Mouse (Mus musculus): ENCODE results near the gene Myrip. TPM values are rescaled to one million over a fixed set of nuclear protein-coding genes. Genes with fewer than 3 reads are reported as not detected.

Myrip gene
- polyA plus RNA-seq, 1 experiment from 2014 or later = 0.27 TPM

DNA sequence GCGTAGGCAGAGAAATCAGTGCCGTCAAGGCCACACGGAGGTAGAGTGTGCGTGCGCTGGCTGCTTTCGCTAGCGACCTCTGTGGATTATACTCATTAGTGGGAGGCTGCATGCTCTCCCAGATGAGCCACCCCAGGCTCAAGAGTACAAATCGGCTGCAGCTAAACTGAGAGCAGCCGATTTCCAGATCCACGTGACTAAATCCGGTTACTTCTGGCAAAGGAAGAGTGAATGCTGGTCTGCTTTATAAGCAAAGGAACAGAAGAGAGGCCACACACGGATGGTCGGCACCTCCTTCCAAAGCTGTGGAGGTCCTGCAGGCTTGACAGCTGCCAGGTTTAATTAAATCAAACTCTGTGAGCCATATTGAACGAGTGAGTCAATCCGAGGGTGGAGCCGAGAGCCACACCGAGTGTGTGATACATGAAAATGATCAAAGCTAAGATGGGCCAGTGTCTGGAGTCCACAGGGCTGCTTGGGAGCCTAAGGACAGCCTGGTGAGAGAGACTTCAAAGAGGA is 108.4 kb downstream of the Myrip start:
- Histone ChIP-seq H3K9me3 (no peaks in the 10 kb centered on the region), H3K36me3 (replicated peaks) (no peaks in the 10 kb centered on the region), H3K27ac (replicated peaks) (no peak overlapping the region), H3K4me3 (no peak overlapping the region), H3K27me3 (replicated peaks; ENCODE audit: low read depth, poor library complexity, severe bottlenecking) (no peaks in the 10 kb centered on the region), H3K4me1 (no peaks in the 10 kb centered on the region)
- DNase-seq (ENCODE audit: low spot score) = no peak
- 83% methylated on average over 17 of the region's 17 CpGs for whole genome bisulfite sequencing

DNA sequence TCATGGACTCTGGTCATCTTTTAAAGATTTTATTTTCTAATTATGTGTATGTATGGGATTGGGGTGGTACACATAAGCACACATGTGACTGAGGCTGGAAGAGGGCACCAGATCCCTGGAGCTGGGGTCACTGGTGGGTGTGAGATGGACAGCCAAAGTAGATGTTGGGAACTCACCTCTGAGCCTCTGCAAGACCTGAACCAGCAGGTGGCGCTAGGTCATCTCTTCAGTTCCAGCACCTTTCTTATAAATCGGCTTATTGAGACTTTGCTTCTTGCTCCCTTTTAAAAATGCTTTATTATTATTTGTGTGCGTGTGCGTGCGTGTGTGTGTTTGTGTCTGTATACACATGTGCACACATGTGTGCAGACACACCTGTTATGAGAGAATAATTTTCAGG is 109.1 kb downstream of the Myrip start:
- H3K36me3 ChIP-seq (replicated peaks) = no peaks in the 10 kb centered on the region
- peak; percentile 58 for DNase-seq (ENCODE audit: low spot score)
- 26% methylated on average over 5 of the region's 5 CpGs for WGBS
- H3K27me3 ChIP-seq (replicated peaks; ENCODE audit: low read depth, poor library complexity, severe bottlenecking) = no peaks in the 10 kb centered on the region
- H3K4me1 ChIP-seq = no peaks in the 10 kb centered on the region
- H3K4me3 ChIP-seq = no peak overlapping the region
- H3K9me3 ChIP-seq = no peaks in the 10 kb centered on the region
- H3K27ac ChIP-seq (replicated peaks) = no peak overlapping the region

GRCm38 (mm10) chr9:120415504-120415903 is 114.2 kb downstream of the Myrip start:
- Histone ChIP-seq H3K9me3 (no peaks in the 10 kb centered on the region), H3K4me3 (no peak overlapping the region), H3K27me3 (replicated peaks; ENCODE audit: low read depth, poor library complexity, severe bottlenecking) (no peaks in the 10 kb centered on the region), H3K27ac (replicated peaks) (no peak overlapping the region), H3K4me1 (no peaks in the 10 kb centered on the region), H3K36me3 (replicated peaks) (no peaks in the 10 kb centered on the region)
- WGBS = 0% methylated on average over 5 of the region's 7 CpGs
- peak; percentile 80 for DNase-seq (ENCODE audit: low spot score)

DNA sequence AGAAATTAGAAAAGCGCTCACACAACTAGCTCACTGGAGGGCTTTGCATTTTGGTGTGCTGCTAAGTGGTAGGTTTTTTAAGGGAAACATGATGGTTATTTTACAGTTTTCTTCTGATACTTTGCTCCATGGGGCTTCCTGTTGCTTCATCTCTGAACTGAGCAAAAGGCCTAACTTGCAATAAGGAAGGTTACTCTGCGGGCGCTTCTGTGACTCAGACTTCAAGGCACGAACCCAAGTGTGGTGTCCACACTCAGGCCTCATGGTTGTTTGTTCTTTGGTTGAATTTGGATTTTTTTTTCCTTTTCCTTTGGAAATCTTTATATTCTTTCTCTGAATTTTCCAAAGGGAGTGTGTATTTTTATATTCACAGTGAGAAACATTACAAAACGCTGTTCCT is 114.8 kb downstream of the Myrip start:
- Histone ChIP-seq H3K9me3 (no peaks in the 10 kb centered on the region), H3K27ac (replicated peaks) (no peak overlapping the region), H3K4me3 (no peak overlapping the region), H3K36me3 (replicated peaks) (no peaks in the 10 kb centered on the region), H3K27me3 (replicated peaks; ENCODE audit: low read depth, poor library complexity, severe bottlenecking) (no peaks in the 10 kb centered on the region), H3K4me1 (no peaks in the 10 kb centered on the region)
- WGBS = 89% methylated on average over 5 of the region's 5 CpGs
- no peak for DNase-seq (ENCODE audit: low spot score)

DNA sequence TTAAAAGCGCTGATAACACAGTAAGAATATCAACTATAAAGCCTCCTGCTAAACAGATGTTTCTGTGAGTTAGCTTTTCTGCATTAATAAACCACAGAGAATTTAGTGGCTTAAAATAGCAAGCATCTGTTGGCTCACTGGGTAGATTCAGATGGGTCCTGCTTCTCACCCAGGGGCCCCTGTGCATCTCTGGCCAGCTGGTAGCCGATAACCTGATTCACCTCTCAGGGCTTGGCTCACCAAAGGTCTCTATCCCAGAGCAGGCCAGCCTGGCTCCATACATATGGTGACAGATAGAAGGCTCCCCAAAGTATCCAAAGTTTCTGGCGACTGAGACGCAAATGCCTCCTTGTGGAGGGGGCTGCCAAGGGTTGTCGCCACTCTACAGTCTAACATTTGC is 115.4 kb downstream of the Myrip start:
- no peaks in the 10 kb centered on the region for H3K4me1 ChIP-seq
- 83% methylated on average over 5 of the region's 5 CpGs for WGBS
- H3K9me3 ChIP-seq = no peaks in the 10 kb centered on the region
- H3K27me3 ChIP-seq (replicated peaks; ENCODE audit: low read depth, poor library complexity, severe bottlenecking) = no peaks in the 10 kb centered on the region
- H3K27ac ChIP-seq (replicated peaks) = no peak overlapping the region
- H3K36me3 ChIP-seq (replicated peaks) = no peaks in the 10 kb centered on the region
- no peak overlapping the region for H3K4me3 ChIP-seq
- no peak for DNase-seq (ENCODE audit: low spot score)

GRCm38 (mm10) chr9:120418582-120418981 is 117.3 kb downstream of the Myrip start:
- H3K27ac ChIP-seq (replicated peaks) = no peak overlapping the region
- H3K4me3 ChIP-seq = no peak overlapping the region
- no peaks in the 10 kb centered on the region for H3K36me3 ChIP-seq (replicated peaks)
- no peaks in the 10 kb centered on the region for H3K9me3 ChIP-seq
- no peaks in the 10 kb centered on the region for H3K4me1 ChIP-seq
- no peak for DNase-seq (ENCODE audit: low spot score)
- 90% methylated on average over 7 of the region's 7 CpGs for WGBS
- H3K27me3 ChIP-seq (replicated peaks; ENCODE audit: low read depth, poor library complexity, severe bottlenecking) = no peaks in the 10 kb centered on the region

GRCm38 (mm10) chr9:120424567-120424966 is 123.3 kb downstream of the Myrip start:
- H3K4me3 ChIP-seq = no peak overlapping the region
- H3K36me3 ChIP-seq (replicated peaks) = no peaks in the 10 kb centered on the region
- WGBS = 71% methylated on average over 7 of the region's 7 CpGs
- no peaks in the 10 kb centered on the region for H3K27me3 ChIP-seq (replicated peaks; ENCODE audit: low read depth, poor library complexity, severe bottlenecking)
- DNase-seq (ENCODE audit: low spot score) = no peak
- no peaks in the 10 kb centered on the region for H3K9me3 ChIP-seq
- H3K4me1 ChIP-seq = no peaks in the 10 kb centered on the region; the same call in 1 of the 2 replicates
- H3K27ac ChIP-seq (replicated peaks) = no peak overlapping the region

DNA sequence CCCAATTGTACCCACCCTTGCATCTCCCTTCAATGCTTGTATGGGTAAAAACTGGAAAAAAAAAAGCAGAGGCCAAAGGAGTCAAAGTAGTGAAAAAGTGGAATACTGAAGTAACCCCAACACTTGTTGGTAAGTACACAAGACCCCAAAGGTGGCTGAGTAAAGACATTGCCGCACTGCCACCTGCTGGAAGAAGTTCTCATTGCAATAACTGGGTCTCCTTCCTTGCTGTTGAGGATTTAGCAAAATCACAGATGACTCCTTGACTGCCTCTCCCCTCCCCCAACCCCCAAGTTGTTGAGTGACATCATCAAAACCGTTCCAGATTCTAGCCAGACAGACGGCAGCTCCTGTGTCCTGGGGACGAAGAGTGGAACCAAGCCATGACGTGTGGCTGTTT is 124.5 kb downstream of the Myrip start:
- Histone ChIP-seq H3K27me3 (replicated peaks; ENCODE audit: low read depth, poor library complexity, severe bottlenecking) (no peaks in the 10 kb centered on the region), H3K27ac (replicated peaks) (no peak overlapping the region), H3K9me3 (no peaks in the 10 kb centered on the region), H3K36me3 (replicated peaks) (no peaks in the 10 kb centered on the region), H3K4me1 (no peaks in the 10 kb centered on the region; the same call in 1 of the 2 replicates), H3K4me3 (no peak overlapping the region)
- peak; percentile 72 for DNase-seq (ENCODE audit: low spot score)
- WGBS = 44% methylated on average over 5 of the region's 5 CpGs

GRCm38 (mm10) chr9:120428181-120428580 is 126.9 kb downstream of the Myrip start:
- H3K4me3 ChIP-seq = no peak overlapping the region
- no peaks in the 10 kb centered on the region for H3K36me3 ChIP-seq (replicated peaks)
- no peaks in the 10 kb centered on the region for H3K9me3 ChIP-seq
- no peaks in the 10 kb centered on the region for H3K27me3 ChIP-seq (replicated peaks; ENCODE audit: low read depth, poor library complexity, severe bottlenecking)
- H3K27ac ChIP-seq (replicated peaks) = no peak overlapping the region
- 70% methylated on average over 6 of the region's 6 CpGs for WGBS
- no peak for DNase-seq (ENCODE audit: low spot score)
- no peaks in the 10 kb centered on the region; the same call in 1 of the 2 replicates for H3K4me1 ChIP-seq

- H3K27me3 ChIP-seq (replicated peaks; ENCODE audit: low read depth, poor library complexity, severe bottlenecking) = no peaks in the 10 kb centered on the region
- no peak overlapping the region for H3K4me3 ChIP-seq
- H3K4me1 ChIP-seq = 0 out of 2 replicates have a peak, but pooled peaks cover 4% of the 10 kb centered on the region
- 34% methylated on average over 8 of the region's 8 CpGs for WGBS
- DNase-seq (ENCODE audit: low spot score) = peak; percentile 75
- H3K9me3 ChIP-seq = no peaks in the 10 kb centered on the region
- H3K36me3 ChIP-seq (replicated peaks) = no peaks in the 10 kb centered on the region
- H3K27ac ChIP-seq (replicated peaks) = no peak overlapping the region
Observed at GRCm38 (mm10) chr9:120433747-120434146, 132.4 kb downstream of the Myrip start.

DNA sequence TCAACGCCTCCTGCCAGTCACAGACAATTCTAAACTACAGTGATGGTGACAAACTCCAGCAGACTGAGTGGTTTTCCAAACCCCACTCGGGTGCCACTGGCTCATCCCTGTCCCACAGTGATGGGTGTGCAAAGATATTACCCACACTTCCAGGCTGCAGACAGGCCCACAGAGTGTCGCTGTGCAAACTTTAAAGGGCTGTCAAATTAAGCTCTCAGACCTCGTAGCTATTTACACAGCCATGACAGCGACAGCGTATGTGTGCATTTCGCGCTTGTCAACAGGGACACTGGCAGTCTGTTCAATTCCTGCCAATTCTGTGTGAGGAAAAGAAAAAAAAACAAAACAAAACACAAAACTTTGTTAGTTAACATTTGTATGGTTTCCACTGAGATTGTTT is 134.5 kb downstream of the Myrip start:
- 73% methylated on average over 8 of the region's 8 CpGs for WGBS
- Histone ChIP-seq H3K27ac (replicated peaks) (no peak overlapping the region), H3K4me1 (0 out of 2 replicates have a peak, but pooled peaks cover 4% of the 10 kb centered on the region), H3K36me3 (replicated peaks) (no peaks in the 10 kb centered on the region), H3K27me3 (replicated peaks; ENCODE audit: low read depth, poor library complexity, severe bottlenecking) (no peaks in the 10 kb centered on the region), H3K9me3 (0 out of 2 replicates have a peak, but pooled peaks cover 6% of the 10 kb centered on the region), H3K4me3 (no peak overlapping the region)
- DNase-seq (ENCODE audit: low spot score) = no peak

GRCm38 (mm10) chr9:120436854-120437253 is 135.5 kb downstream of the Myrip start:
- Histone ChIP-seq H3K9me3 (0 out of 2 replicates have a peak, but pooled peaks cover 7% of the 10 kb centered on the region), H3K27me3 (replicated peaks; ENCODE audit: low read depth, poor library complexity, severe bottlenecking) (no peaks in the 10 kb centered on the region), H3K27ac (replicated peaks) (no peak overlapping the region), H3K4me3 (no peak overlapping the region), H3K4me1 (0 out of 2 replicates have a peak, but pooled peaks cover 4% of the 10 kb centered on the region), H3K36me3 (replicated peaks) (no peaks in the 10 kb centered on the region)
- WGBS = 78% methylated on average over 2 of the region's 2 CpGs
- no peak for DNase-seq (ENCODE audit: low spot score)

DNA sequence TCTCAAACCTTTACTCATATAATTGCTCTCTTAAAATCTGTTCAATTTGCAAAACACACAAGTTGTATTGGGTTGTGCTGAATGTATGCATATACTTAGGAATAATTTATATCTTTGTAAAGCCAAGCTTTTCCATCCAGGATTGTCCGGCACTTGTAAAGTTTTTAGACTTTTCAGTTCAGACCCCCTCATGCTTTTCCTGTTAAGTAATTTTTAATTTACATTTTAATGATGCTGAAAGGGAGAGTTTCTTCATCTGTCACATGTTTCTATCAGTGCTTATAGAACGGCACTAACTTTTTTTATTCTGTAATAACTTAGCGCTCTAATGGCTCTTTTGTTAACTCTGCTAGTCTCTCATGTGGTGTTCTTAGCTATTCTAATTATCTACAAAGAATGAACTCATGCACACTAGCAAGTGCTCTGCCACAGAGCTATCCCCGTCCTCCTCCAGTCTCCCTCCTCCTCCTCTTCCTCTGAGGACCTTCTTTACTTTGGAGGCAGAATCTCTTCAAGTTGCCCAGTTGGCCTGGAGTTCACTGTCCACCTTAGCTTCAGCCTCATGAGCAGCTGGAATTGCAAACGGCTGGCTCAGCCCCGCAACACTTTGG is 136.1 kb downstream of the Myrip start:
- Histone ChIP-seq H3K36me3 (replicated peaks) (no peaks in the 10 kb centered on the region), H3K27ac (replicated peaks) (no peak overlapping the region; the same call in 1 of the 2 replicates), H3K4me3 (no peak overlapping the region), H3K9me3 (0 out of 2 replicates have a peak, but pooled peaks cover 7% of the 10 kb centered on the region), H3K27me3 (replicated peaks; ENCODE audit: low read depth, poor library complexity, severe bottlenecking) (no peaks in the 10 kb centered on the region), H3K4me1 (0 out of 2 replicates have a peak, but pooled peaks cover 4% of the 10 kb centered on the region)
- 74% methylated on average over 6 of the region's 6 CpGs for WGBS
- DNase-seq (ENCODE audit: low spot score) = no peak

All from embryonic facial prominence, embryonic 10.5 days (tissue).